In genomic region chr5:110098991-110099477, GRCm38 (mm10) we compare ENCODE assay signal across 11 mouse cellular contexts. TPM values are rescaled to one million over a fixed set of nuclear protein-coding genes. Genes with fewer than 3 reads are reported as not detected.
DNase-seq lines count a peak whose midpoint lies in the region; ATAC-seq lines count a peak whose summit lies in the region.
"Had no signal": no experiment of that assay in that cellular context is flagged by ENCODE, and none has a peak within 500 bp of the region (broad histone marks: within the 10 kb centered on the region; RNA-seq: fewer than 3 reads in every experiment).

No protein-coding gene starts in this region.

- WGBS in embryonic facial prominence, embryonic 10.5 days: 40% methylated on average over 1 of the region's 1 CpGs
- whole genome bisulfite sequencing in limb, embryonic 11.5 days: 25% methylated on average over 1 of the region's 1 CpGs
- WGBS in midbrain, embryonic 13.5 days: 26% methylated on average over 1 of the region's 1 CpGs
- WGBS in heart, embryonic 10.5 days: 41% methylated on average over 1 of the region's 1 CpGs

- H3K27ac ChIP-seq in embryonic facial prominence, embryonic 10.5 days (replicated peaks): peak overlapping the region; percentile 67
- H3K27ac ChIP-seq in limb, embryonic 11.5 days (replicated peaks; ENCODE audit: low read depth, low read length): no peak overlapping the region
- no peak overlapping the region for H3K27ac ChIP-seq in midbrain, embryonic 13.5 days
- H3K27ac ChIP-seq in heart, embryonic 10.5 days: no peak overlapping the region

- no peak overlapping the region; the same call in 1 of the 2 replicates for H3K4me3 ChIP-seq in embryonic facial prominence, embryonic 10.5 days
- H3K4me3 ChIP-seq in limb, embryonic 11.5 days (ENCODE audit: low read depth, low read length): no peak overlapping the region
- H3K4me3 ChIP-seq in midbrain, embryonic 13.5 days (replicated peaks): no peak overlapping the region
- H3K4me3 ChIP-seq in heart, embryonic 10.5 days: no peak overlapping the region
- H3K4me3 ChIP-seq: heart, embryonic 15.5 days; myocyte had no signal

- peaks cover 26% of the 10 kb centered on the region; the same call in 1 of the 2 replicates for H3K27me3 ChIP-seq in embryonic facial prominence, embryonic 10.5 days (replicated peaks; ENCODE audit: low read depth, poor library complexity, severe bottlenecking)
- H3K27me3 ChIP-seq in limb, embryonic 11.5 days (ENCODE audit: control insufficient read depth, insufficient read depth, low read length): no peaks in the 10 kb centered on the region
- 0 out of 2 replicates have a peak, but pooled peaks cover 7% of the 10 kb centered on the region for H3K27me3 ChIP-seq in midbrain, embryonic 13.5 days
- peaks cover 34% of the 10 kb centered on the region for H3K27me3 ChIP-seq in heart, embryonic 10.5 days (ENCODE audit: insufficient read depth, poor library complexity, severe bottlenecking)

- no peak for ATAC-seq in limb, embryonic 11.5 days (ENCODE audit: insufficient number of reproducible peaks, low FRiP score, low TSS enrichment, low read depth)
- ATAC-seq in midbrain, embryonic 13.5 days: no peak
- ATAC-seq: liver, postnatal 0 days had no signal

- H3K9ac ChIP-seq in limb, embryonic 11.5 days (ENCODE audit: low read length): no peak overlapping the region
- no peak overlapping the region for H3K9ac ChIP-seq in midbrain, embryonic 13.5 days (replicated peaks)
- H3K9ac ChIP-seq: heart, embryonic 15.5 days; liver, postnatal 0 days had no signal

- H3K4me1 ChIP-seq in embryonic facial prominence, embryonic 10.5 days: peaks cover 46% of the 10 kb centered on the region
- H3K4me1 ChIP-seq in limb, embryonic 11.5 days (ENCODE audit: control insufficient read depth, insufficient read depth, low read length): peaks cover 10% of the 10 kb centered on the region
- peaks cover 29% of the 10 kb centered on the region for H3K4me1 ChIP-seq in midbrain, embryonic 13.5 days (replicated peaks)
- H3K4me1 ChIP-seq in heart, embryonic 10.5 days: peaks cover 28% of the 10 kb centered on the region

- peaks cover 20% of the 10 kb centered on the region for H3K36me3 ChIP-seq in embryonic facial prominence, embryonic 10.5 days (replicated peaks)
- peaks cover 12% of the 10 kb centered on the region for H3K36me3 ChIP-seq in limb, embryonic 11.5 days (ENCODE audit: control insufficient read depth, insufficient read depth, low read length)
- peaks cover 19% of the 10 kb centered on the region for H3K36me3 ChIP-seq in midbrain, embryonic 13.5 days
- H3K36me3 ChIP-seq in heart, embryonic 10.5 days: peaks cover 18% of the 10 kb centered on the region

- DNase-seq in layer of hippocampus, adult 9-11 months: peak; percentile 52
- DNase-seq in layer of hippocampus, postnatal 10 days (ENCODE audit: low spot score in 2 of 2): no peak
- DNase-seq in embryonic facial prominence, embryonic 10.5 days (ENCODE audit: low spot score): no peak
- peak; percentile 27 for DNase-seq in limb, embryonic 11.5 days (ENCODE audit: low spot score)
- DNase-seq in thymus, postnatal 10 days (ENCODE audit: low spot score in 2 of 2): peak; percentile 35 to 50
- no peak for DNase-seq in heart, embryonic 10.5 days (ENCODE audit: low spot score)
- DNase-seq: kidney, adult 11 months; liver, postnatal 0 days had no signal

- H3K9me3 ChIP-seq in embryonic facial prominence, embryonic 10.5 days: no peaks in the 10 kb centered on the region
- H3K9me3 ChIP-seq in limb, embryonic 11.5 days (ENCODE audit: control insufficient read depth, low read length): no peaks in the 10 kb centered on the region
- H3K9me3 ChIP-seq in midbrain, embryonic 13.5 days: no peaks in the 10 kb centered on the region
- no peaks in the 10 kb centered on the region for H3K9me3 ChIP-seq in heart, embryonic 10.5 days
- H3K9me3 ChIP-seq: heart, embryonic 15.5 days had no signal

- no peak overlapping the region for H3K4me2 ChIP-seq in limb, embryonic 11.5 days (ENCODE audit: low read depth, severe bottlenecking)
- no peak overlapping the region for H3K4me2 ChIP-seq in midbrain, embryonic 13.5 days (replicated peaks)
- H3K4me2 ChIP-seq: heart, embryonic 15.5 days had no signal

RNA-seq across cellular contexts. Expression of gene Plcxd1, which starts 0.7 kb away (rescaled TPM):
- total RNA-seq in layer of hippocampus, postnatal 10 days (2021): 1 to 10 TPM; 3.3 to 4.6 TPM
- 2.0 and 3.2 TPM in 2 replicates for polyA plus RNA-seq in embryonic facial prominence, embryonic 10.5 days (2016; fragmentation: Nextera tagmentation; extraction: Ambion mirVana)
- polyA plus RNA-seq in limb, embryonic 11.5 days (2014; fragmentation: Nextera tagmentation; extraction: Ambion mirVana): 0.57 and 0.75 TPM in 2 replicates
- 2.1 and 2.5 TPM in 2 replicates for polyA plus RNA-seq in midbrain, embryonic 13.5 days (2015; fragmentation: Nextera tagmentation; extraction: Ambion mirVana)
- 0.84 and 1.1 TPM in 2 replicates for polyA plus RNA-seq in heart, embryonic 10.5 days (2016; fragmentation: Nextera tagmentation; extraction: Ambion mirVana)

RNA-seq across cellular contexts. Expression of gene Gm35315, which starts 4.8 kb away (rescaled TPM):
- total RNA-seq in layer of hippocampus, postnatal 10 days (2021): under 1 TPM; 0.73 to 0.89 TPM
- 2.0 and 2.4 TPM in 2 replicates for polyA plus RNA-seq in embryonic facial prominence, embryonic 10.5 days (2016; fragmentation: Nextera tagmentation; extraction: Ambion mirVana)
- 0.64 and 1.6 TPM in 2 replicates for polyA plus RNA-seq in limb, embryonic 11.5 days (2014; fragmentation: Nextera tagmentation; extraction: Ambion mirVana)
- 0.61 and 0.93 TPM in 2 replicates for polyA plus RNA-seq in midbrain, embryonic 13.5 days (2015; fragmentation: Nextera tagmentation; extraction: Ambion mirVana)
- 1.6 and 1.8 TPM in 2 replicates for polyA plus RNA-seq in heart, embryonic 10.5 days (2016; fragmentation: Nextera tagmentation; extraction: Ambion mirVana)

RNA-seq across cellular contexts. Expression of gene Gtpbp6, which starts 9.0 kb away (rescaled TPM):
- 10 to 100 TPM; 83.7 to 98.9 TPM for total RNA-seq in layer of hippocampus, postnatal 10 days (2021)
- polyA plus RNA-seq in embryonic facial prominence, embryonic 10.5 days (2016; fragmentation: Nextera tagmentation; extraction: Ambion mirVana): 33.3 and 35.6 TPM in 2 replicates
- 27.4 and 29.7 TPM in 2 replicates for polyA plus RNA-seq in limb, embryonic 11.5 days (2014; fragmentation: Nextera tagmentation; extraction: Ambion mirVana)
- polyA plus RNA-seq in midbrain, embryonic 13.5 days (2015; fragmentation: Nextera tagmentation; extraction: Ambion mirVana): 52.6 and 53.3 TPM in 2 replicates
- 25.0 and 33.9 TPM in 2 replicates for polyA plus RNA-seq in heart, embryonic 10.5 days (2016; fragmentation: Nextera tagmentation; extraction: Ambion mirVana)

RNA-seq across cellular contexts. Expression of gene Zfp605, which starts 10.9 kb away (rescaled TPM):
- 10 to 100 TPM; 16.1 to 16.8 TPM for total RNA-seq in layer of hippocampus, postnatal 10 days (2021)
- 5.5 and 5.7 TPM in 2 replicates for polyA plus RNA-seq in embryonic facial prominence, embryonic 10.5 days (2016; fragmentation: Nextera tagmentation; extraction: Ambion mirVana)
- 4.1 and 4.2 TPM in 2 replicates for polyA plus RNA-seq in limb, embryonic 11.5 days (2014; fragmentation: Nextera tagmentation; extraction: Ambion mirVana)
- 16.0 and 16.9 TPM in 2 replicates for polyA plus RNA-seq in midbrain, embryonic 13.5 days (2015; fragmentation: Nextera tagmentation; extraction: Ambion mirVana)
- polyA plus RNA-seq in heart, embryonic 10.5 days (2016; fragmentation: Nextera tagmentation; extraction: Ambion mirVana): 2.7 and 3.4 TPM in 2 replicates

RNA-seq across cellular contexts. Expression of gene Gm17655, which starts 26.7 kb away (rescaled TPM):
- total RNA-seq in layer of hippocampus, postnatal 10 days (2021): 10 to 100 TPM in 1 of 2 experiments, 1 to 10 TPM in 1; 8.9 to 10.3 TPM
- polyA plus RNA-seq in embryonic facial prominence, embryonic 10.5 days (2016; fragmentation: Nextera tagmentation; extraction: Ambion mirVana): 4.8 and 5.9 TPM in 2 replicates
- polyA plus RNA-seq in limb, embryonic 11.5 days (2014; fragmentation: Nextera tagmentation; extraction: Ambion mirVana): 3.7 and 8.3 TPM in 2 replicates
- 6.9 and 7.9 TPM in 2 replicates for polyA plus RNA-seq in midbrain, embryonic 13.5 days (2015; fragmentation: Nextera tagmentation; extraction: Ambion mirVana)
- 4.2 and 5.5 TPM in 2 replicates for polyA plus RNA-seq in heart, embryonic 10.5 days (2016; fragmentation: Nextera tagmentation; extraction: Ambion mirVana)

Comparison
In these comparisons a context has a peak if more than half of its experiments do, and no peak if none do; other contexts are left out.
1. DNase-seq: peak in layer of hippocampus, adult 9-11 months (single experiment), limb, embryonic 11.5 days (single experiment) and thymus, postnatal 10 days (2 of 2); none in layer of hippocampus, postnatal 10 days (0 of 2), embryonic facial prominence, embryonic 10.5 days (single experiment) and heart, embryonic 10.5 days (single experiment).